Mouse (Mus musculus): ENCODE results near the gene Agap1.

Agap1 gene

DNA sequence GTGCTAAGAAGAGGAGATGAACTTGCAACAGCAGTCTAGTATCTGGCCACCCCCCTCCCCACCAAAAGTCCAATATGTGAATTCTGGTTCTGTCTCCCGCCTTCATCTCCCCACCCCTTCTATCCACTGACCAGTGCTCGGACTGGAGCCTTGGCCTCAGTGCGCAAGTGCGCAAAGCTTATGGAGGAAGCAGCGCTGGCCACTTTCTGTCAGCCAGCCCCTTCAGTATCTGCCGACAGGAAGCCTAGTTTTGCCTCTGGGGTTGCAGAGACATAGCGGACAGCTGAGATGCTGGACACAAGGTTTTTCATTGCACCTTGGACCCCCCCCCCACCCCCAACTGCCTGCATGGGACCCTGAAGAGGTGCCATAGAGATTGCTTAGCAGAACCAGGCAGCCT lies 467.7 kb downstream of the Agap1 start:
- DNase-seq: no peak

DNA sequence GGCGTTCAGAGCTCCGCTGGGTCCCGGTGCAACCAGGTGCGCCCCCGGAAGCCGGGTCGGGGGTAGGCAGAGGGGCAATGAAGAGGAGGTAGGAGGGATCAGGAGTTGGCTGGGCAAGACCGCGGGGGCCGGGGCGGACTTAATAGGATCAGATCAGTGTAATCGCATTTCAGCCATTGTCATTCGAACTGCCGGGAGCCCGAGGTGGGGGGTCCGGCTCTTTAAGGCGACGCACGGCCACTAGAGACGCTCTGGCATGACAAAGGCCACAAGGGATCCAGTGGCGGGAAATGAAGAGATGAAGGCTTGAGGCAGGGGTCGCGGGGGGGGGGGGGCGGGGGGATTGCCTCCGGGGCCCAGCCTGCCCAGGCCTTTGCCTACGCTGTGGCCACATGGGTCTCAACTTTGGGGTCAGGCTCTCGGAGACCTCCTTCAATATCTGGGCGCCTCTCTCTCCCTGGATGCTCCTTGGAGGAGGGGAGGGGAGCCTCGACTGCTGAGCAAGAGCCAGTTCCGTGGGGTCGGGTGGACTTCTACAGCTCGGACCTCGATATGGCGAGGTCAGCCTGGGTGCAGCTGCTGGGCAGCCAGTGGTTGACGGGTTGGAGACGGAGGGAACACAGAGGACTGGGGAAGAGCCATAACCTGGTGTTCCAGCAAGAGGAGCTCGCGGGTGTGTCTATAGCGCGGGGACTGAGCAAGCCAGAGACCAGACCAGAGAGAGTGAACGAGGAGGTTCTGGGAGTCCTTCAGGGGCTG lies 468.5 kb downstream of the Agap1 start:
- no peak for DNase-seq

DNA sequence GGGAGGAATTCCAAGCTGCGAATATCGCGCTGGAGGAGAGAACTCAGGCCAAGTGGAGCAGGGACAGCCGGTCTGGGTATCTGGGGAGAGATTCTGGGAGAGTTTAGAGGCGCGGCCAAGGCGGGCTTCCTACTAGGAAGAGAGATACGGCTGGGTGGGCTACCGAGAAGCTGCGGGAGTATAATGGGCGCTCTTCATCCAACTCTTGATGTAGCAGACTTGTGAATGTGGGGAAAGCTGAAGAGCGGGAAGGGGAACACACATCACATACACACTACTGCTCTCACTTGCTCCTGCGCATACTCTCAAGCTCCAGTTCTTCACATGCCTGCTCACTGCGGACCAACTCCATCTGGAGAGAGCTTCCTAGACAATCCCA lies 469.0 kb downstream of the Agap1 start:
- DNase-seq: no peak

DNA sequence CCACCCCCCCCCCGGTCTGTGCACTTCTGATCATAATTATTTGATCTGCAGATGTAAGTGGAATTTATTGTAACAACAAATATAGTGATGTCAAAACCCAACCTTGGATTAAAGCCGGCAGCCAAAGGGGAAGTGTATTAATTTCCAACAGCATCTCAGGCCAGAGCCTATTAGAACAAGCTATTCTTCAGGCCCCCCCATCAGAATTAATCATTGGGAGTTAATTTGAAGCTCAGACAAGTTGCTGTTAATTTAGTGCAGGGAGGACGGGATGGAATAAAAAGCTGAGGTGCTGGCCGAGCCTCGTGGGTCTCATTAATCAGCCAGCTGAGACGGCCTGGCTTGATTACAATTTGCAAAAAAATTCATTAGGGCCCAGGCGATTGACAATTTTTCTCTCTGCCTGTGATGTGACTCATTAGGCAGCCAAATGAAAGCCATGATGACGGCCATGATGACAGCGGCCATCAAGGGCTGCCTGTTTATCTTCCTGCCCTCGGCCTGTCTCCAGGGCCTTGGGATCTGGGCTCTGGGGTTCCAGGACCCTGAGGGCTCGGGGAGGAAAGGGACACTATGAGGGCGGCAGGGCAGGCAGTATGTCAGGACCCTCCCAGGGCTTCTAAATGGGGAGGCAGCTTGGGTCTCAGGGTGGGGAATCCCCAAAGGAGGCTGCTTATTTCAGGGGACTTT lies 471.0 kb downstream of the Agap1 start:
- DNase-seq: no peak

DNA sequence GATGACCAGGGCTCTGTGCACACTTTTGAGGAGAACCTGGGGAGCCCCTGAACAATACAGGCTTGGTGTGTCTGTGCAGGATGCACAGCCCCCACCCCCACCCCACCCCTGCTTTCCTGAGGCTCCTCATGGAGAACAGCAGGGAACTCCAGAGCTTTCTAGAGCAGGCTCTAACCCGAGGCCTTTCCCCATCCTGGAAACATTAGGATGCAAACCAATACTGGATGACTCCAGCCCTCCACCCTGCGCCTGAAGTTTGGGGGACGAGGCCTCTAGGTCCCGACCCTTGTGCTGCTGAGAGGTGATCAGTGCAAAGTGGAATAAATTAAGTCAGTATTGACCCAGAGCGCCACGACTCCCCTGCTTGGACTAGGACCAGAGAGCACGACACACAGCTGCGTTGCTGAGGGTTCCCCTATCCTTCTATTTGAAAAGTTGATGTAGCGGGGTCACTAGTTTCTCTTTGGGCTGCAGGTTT lies 472.0 kb downstream of the Agap1 start:
- DNase-seq: no peak

DNA sequence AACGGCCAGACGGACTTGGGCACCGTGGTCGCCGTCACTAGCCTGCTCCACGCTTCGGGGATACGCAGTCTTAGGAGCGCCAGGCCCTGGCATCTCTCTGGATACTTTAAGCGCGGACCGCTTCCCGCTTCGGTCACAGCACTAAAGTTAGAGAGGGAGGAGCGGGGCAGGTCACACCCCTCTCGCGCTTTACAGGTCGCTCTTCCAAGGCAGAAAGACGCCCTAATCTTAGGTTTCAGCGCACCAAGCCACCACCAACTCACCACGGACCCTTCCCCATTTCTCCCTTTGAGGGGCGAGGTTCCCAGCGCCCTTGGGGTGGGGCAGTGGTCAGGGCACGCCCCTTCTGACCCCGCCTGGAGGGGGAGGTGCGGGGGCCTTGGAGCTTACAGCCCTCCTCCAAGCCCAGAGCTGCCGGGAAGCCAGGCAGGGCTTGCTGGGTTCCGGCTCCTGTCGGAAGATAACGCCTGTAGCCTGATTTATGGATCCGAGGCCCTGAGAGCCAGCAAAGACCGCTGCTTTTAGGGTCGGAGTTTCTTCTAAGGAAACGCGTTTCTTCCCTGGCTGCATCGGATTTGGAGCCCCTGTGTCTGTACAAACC lies 472.6 kb downstream of the Agap1 start:
- DNase-seq: peak; percentile 53

DNA sequence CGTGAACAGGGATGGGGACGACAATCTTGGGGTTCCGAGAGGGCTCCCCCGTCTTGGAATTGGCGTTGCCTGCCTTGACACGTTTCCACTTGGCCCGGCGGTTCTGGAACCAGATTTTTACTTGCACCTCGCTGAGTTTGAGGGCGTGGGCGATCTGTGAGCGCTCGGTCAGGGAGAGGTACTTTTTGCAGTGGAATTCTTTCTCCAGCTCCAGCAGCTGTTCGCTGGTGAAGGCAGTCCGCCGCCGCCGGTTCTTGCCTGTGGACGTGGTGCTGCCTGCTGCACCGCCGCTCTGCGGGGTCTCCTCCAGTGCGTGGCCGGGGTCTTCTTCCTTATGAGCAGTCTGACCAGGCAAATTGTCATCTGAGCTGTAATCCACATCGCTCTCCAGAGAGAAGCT lies 474.1 kb downstream of the Agap1 start:
- peak; percentile 29 for DNase-seq

DNA sequence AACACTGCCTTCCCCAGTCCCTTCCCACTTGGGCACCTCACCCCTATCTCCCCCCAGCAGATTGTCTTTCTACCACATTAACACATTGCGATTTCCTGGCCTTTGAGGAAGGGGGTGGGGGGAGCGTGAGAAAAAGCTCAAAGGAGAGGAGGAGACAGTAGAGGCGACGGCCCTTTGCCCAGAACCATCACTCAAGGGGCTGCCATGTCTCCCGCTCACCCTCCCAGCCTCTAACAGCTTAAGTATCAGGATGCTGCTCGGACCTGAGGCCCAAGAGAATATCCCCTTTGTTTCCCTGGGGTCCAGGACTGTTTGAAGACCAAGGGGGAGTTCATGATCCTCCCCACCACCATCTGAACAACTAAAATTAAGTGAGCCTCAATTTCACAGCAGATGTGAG lies 474.6 kb downstream of the Agap1 start:
- no peak for DNase-seq

DNA sequence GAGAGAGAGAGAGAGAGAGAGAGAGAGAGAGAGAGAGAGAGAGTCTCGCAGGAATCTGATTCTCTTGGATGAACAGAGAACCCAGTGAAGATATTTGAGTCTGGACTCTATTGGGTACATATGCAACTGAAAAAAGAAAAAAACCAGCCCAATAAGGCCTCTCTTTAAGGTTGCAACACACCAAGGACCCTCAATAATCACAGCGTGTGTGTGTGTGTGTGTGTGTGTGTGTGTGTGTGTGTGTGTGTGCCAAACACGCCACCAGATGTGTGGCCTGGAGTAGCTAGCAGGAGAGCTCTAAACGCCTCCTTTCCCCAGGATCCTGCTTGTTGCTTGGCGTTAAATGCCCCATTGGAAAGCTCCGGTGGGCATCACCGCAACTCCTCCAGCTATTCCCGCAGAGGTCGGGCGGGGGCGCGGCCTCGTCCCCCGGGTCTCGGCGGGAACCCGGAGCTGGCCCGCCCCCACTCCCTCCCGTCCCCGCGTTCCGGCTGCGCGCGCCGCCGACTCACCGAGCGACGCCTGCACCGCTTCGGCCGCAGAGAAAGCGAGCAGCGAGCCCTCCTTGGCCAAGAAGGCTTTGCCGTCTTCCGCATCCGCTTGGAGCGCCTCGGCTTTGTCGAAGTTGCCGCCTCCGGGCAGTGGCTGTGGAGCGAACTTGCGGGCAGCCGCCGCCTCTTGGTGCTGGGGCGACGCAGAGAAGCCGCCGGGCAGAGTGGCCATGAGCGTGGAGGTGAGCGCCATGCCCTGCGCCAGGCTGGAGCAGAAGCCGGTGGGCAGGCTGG lies 475.3 kb downstream of the Agap1 start:
- DNase-seq: peak; percentile 58

DNA sequence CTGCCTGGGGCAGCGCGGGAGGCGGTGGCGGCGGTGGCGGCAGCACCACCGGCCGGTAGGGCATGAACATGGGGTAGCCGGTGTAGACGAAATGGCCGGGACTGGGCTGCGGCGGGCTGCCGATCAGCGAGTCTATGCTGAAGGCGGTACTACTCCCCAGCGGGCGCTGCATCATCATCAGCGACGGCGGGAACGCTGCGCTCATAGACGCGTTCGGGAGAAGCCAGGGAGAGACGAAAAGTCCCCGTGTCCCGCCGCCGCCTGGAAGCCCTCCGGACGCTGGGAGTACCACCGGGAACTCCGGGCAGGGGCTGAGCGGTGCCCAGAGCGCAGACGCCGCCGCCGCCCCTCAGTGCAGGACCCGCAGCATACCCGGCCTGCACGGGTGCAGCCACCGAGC lies 475.9 kb downstream of the Agap1 start:
- DNase-seq: peak; percentile 34

DNA sequence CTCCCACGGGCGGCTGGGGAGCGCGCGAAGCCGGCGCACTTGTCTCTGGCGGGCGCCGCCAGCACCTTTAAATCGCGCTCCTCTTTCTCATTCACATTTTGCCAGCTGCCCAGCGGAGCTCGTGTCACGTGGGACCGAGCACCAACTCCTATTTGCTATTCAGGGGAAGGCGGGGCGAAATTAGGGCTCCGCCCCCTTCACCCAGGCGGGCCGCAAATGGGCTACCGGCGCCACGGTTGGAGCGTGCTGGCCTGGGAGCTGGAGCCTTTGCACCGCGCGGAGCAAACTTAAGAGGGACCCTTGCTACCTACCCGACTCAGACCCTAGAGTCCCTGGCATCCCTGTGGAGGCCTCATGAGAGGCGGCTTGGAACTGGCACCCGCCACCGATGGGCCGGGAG lies 476.5 kb downstream of the Agap1 start, which contains the start of gene Gbx2:
TSS of gene Gbx2 (minus strand) at position 60 of the 400 bp plus-strand sequence.
- DNase-seq: peak; percentile 81

DNA sequence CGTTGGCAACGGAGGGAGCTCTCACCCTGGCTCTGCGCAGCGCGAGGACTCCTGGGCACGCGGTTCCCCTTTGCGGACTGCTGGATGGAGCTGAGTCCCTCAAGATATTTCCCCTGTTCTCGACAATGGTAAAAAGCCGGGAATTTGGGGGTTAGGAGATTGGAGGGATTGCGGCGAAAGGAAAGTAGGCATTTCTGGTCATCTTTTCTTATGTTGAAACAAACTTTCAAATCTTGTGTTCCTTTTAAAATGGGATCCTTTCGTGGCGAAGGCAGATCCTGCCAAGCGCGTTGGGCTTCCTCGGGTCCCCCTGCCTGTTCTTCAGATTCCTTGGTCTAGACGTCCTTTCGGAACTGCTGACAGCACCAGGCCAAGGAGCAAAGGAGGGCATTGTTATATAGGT lies 477.4 kb downstream of the Agap1 start:
- no peak for DNase-seq

DNA sequence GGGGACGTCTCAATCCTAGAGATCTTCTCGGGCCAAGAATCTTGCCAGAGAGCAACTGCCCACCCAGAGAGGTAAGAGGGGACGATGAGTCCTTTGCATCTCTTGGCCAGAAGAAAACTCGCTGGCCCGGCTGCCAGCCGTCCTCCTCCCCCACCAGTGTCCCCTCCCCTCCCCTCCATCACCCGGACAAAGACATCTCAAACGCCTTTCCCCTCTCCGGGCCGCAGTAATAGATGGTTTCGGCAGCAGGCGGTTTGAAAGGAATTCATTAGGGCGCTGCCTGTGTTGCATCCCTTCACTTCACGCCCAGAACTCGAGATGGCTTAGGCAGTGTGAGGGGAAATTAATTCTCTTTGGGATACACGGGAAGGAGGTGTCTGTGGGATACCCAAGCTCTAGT lies 478.0 kb downstream of the Agap1 start:
- no peak for DNase-seq

DNA sequence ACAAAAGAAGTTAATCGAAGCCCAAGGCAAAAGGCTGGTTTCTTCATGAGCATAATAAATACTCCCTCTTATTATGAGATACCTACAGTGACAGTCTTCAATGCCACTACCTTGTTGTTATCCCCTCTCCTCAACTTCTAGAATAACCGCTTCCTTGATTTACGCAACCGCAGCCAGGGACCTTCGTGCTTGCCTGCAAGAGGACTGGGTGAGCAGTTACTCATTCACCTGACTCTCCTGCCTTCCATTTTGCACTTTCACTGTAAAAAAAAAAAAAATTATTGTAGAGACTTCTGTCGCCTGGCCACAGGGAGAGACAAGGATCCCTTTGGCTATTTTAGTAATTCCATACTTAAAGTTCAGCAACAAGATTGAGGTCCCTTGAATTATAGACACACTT lies 478.4 kb downstream of the Agap1 start:
- DNase-seq: no peak

DNA sequence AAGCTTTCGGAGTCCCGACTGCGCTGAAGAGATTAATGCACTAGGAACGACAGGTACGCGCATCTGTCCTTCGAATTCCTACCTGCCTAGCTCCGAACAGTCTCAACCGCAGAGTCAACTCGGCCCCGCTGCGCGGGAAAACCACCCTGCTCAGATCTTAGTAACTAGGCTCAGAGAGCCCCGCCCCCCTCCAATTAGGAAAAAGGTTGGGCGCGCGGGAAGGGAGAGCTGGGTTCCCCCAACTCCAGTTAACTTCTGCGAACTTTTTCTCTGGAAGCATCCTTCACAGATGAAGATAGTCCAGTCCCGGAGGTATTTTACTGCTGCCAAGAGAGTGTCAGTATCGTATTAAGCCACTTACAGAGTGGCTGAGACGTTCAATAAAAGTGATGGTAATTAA lies 479.2 kb downstream of the Agap1 start:
- DNase-seq: peak; percentile 28

DNA sequence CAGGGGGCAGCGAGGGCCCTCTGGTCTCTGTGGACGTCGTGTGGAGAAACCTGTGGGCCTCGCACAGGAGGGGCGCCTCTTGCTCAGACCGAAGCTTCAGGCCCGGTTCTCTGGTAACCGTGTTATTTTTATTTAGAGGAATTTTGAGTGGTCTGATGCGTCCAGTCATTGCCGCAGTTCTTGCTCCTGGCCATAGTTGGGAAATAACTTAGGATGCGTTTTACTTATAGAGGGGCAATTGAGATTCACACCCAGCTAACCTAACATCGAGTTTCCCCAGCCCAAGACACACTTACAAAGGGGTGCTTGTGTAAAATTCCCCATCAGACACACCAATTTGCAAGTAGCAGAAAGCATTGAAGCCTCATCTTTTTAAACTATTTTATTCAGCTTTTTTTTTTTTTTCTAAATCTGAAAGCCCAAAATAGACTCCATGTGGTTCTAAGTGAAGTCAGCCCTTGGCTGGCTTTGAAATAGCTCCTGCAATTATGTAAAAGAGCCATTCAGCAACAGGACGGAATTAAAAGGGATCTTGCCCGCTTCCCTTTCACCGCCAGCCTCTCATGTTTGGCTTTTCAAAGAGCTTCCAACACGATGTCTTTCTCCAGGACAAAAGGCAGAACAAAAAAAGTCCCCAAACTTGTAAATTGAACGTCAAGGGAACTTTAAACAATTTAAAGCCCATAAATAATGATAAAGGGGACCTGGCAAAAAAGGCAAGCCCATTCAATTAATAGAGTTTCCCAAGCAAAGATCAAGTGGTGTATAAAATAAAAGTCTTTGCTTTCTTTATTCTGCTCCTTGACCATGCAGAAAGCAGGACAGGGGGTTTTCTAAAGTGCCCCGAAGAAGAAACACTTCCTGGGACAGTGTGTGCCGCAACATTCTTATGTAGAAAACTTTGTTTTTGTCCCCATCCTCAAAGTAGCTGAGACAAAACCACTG lies 480.0 kb downstream of the Agap1 start:
- no peak for DNase-seq

DNA sequence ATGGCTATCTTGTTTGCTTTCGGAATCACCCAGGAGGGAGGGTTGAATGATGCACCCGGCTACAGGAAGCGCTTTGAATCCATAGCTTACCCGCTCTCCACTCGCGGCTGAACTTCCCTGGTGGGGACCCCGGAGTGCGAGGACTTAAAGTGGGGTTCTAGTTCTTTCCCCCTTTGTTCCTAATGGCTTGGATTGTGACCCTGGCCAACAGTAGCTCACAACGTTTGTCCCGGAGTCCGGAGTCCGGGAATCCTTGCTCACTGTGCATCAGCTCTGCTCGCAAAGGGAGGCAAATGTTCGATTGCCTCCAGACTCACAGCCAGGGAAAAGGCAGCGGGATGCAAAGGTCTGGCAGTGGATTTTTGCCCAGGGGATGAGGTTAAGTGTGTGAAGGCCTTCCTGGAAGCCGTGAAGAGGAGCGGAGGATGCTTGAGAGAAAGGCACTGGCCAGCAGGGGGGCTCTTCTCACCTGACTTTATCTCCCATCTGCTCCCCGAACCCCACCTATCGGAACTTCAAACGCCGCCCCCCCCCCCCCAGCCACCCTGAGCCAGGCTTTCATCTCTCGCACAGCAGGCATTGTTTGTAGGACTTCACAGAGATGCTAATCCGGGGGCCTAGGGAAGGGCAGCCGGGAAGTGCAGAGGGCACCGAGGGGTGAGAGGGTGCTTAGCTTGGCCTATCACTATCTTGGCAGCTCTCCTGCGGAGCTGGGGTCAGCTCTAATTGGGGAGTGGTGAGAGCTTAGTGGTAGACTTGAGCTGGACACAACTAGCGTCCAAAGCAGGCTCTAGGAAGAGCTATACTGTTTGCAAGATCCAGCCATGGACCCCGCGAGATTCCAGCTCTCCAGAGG lies 481.1 kb downstream of the Agap1 start:
- no peak for DNase-seq

DNA sequence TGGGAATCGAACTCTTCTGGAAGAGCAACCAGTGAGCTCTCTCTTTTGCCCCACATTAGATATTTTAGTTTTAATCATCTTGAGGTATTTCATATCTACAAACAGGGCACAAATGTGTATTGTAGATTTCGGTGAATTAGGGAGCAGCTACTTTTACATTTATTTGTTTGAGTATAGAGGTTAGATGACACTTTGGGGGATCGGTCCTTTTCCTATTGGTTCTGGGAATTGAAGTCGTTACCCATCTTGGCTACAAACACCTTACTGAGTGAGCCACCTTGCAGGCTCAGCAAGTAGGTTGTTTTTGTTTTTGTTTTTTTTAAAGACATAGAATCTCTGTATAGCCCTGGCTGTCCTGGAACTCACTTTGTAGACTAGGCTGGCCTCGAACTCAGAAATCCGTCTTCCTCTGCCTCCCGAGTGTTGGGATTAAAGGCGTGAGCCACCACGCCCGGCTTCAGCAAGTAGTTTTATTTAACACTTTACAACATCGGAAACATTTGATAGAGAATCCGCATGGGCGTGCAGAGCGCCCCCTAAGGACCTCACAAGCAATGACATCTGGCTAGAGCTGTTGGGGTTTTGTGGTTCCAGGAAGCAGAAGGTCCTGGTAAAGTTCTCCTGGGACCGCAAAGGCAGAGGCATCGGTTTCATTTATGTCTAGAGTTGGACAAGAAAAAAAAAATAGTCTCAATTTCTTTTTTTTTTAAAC lies 484.4 kb downstream of the Agap1 start:
- no peak for DNase-seq

DNA sequence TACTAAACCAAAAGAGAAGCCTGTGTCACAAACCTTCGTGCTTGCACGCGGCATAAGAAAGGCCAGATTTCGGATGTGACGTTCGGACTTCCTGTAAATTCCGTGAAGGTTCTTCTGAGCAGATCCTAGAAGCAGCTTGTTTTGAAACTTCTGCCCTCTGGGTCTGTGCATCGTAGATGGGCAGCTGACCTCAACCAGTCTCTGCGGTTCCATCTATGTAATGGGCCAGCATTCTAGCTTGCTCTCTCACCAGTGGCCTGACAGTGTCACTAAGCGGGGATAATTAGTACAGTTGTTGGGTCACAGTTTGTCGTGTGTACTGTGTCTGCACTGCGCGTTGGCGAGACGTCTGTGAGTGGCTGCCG lies 485.0 kb downstream of the Agap1 start:
- DNase-seq: no peak

DNA sequence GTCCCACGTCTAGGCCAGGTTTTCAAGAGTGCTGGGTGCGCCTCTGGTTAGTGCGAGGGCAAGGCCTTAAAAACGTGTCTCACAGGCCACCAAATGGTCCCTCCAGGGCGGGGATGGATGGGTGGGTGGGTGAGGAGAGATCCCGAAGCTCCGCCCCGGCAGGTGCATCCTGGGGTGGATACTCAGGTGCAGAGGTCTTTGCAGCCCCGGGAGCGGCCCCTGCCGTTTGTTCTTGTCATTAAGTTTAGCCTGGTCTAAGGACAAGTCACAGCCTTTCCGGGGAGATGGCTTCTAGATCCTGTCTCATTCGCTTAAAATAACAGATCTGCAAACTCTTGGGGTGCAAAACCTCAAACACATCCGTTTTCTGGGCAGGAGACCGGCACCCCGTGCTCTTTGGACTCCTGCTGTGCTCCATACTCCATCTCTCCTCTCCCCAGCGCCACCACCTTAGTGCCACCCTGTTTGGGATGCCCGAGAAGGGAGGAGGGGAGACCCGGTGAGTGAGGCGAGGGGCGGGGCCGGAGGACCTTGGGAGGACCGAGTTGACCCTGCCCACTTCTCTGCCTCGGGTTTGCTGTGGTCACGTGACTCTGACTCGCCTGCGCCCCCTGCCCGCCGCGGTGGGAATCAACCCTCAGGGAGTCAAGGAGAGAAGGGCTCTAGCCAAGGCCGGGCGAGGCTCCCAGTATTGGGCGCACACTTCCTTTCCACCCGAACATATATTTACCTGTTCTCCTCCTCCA lies 485.5 kb downstream of the Agap1 start:
- peak; percentile 88 for DNase-seq
